18 mouse cellular contexts compared by ENCODE assay signal in genomic region chr6:115125358-115125720, GRCm38 (mm10). TPM values are rescaled to one million over a fixed set of nuclear protein-coding genes. Genes with fewer than 3 reads are reported as not detected.
DNase-seq lines count a peak whose midpoint lies in the region; ATAC-seq lines count a peak whose summit lies in the region.
"Had no signal": no experiment of that assay in that cellular context is flagged by ENCODE, and none has a peak within 500 bp of the region (broad histone marks: within the 10 kb centered on the region; RNA-seq: fewer than 3 reads in every experiment).

No protein-coding gene starts in this region.

- peak overlapping the region; percentile 88 for H3K27ac ChIP-seq in forebrain, embryonic 14.5 days (ENCODE audit: low read depth, low read length)
- peak overlapping the region; percentile 87 for H3K27ac ChIP-seq in hindbrain, embryonic 13.5 days
- peak overlapping the region; percentile 66 for H3K27ac ChIP-seq in midbrain, embryonic 14.5 days (replicated peaks; ENCODE audit: low read depth, low read length)
- no peak overlapping the region for H3K27ac ChIP-seq in kidney, embryonic 14.5 days (ENCODE audit: low read depth, low read length)
- H3K27ac ChIP-seq: intestine, embryonic 15.5 days; kidney, embryonic 15.5 days; limb, embryonic 15.5 days; liver, embryonic 15.5 days; stomach, postnatal 0 days had no signal

- no peak for ATAC-seq in forebrain, embryonic 14.5 days
- no peak for ATAC-seq in hindbrain, embryonic 13.5 days (ENCODE audit: low FRiP score)
- ATAC-seq in midbrain, embryonic 14.5 days (ENCODE audit: low FRiP score, low TSS enrichment) = no peak
- no peak for ATAC-seq in kidney, embryonic 14.5 days (ENCODE audit: low FRiP score, low TSS enrichment)
- ATAC-seq: intestine, embryonic 15.5 days; lung, postnatal 0 days had no signal

- DNase-seq in heart, adult 11 months = peak; percentile 9
- DNase-seq in heart, adult 8-10 months (ENCODE audit: low spot score) = no peak
- peak; percentile 59 for DNase-seq in forebrain, embryonic 14.5 days (ENCODE audit: low spot score)
- DNase-seq in midbrain, embryonic 14.5 days = no peak
- DNase-seq in adipocyte (ENCODE audit: low spot score) = no peak
- DNase-seq in right cerebral cortex, postnatal 10 days (ENCODE audit: low spot score in 2 of 2) = no peak
- DNase-seq: kidney, postnatal 4 days had no signal

- H3K4me1 ChIP-seq in forebrain, embryonic 14.5 days (ENCODE audit: control insufficient read depth, insufficient read depth, low read length) = peaks cover 44% of the 10 kb centered on the region
- H3K4me1 ChIP-seq in hindbrain, embryonic 13.5 days (replicated peaks) = peaks cover 56% of the 10 kb centered on the region
- peaks cover 47% of the 10 kb centered on the region for H3K4me1 ChIP-seq in midbrain, embryonic 14.5 days (ENCODE audit: control insufficient read depth, insufficient read depth, low read length)
- no peaks in the 10 kb centered on the region for H3K4me1 ChIP-seq in kidney, embryonic 14.5 days (ENCODE audit: control insufficient read depth, insufficient read depth, low read length)
- H3K4me1 ChIP-seq: intestine, embryonic 15.5 days; kidney, embryonic 15.5 days; liver, embryonic 15.5 days had no signal

- no peak overlapping the region for H3K4me3 ChIP-seq in forebrain, embryonic 14.5 days (ENCODE audit: low read depth, low read length)
- H3K4me3 ChIP-seq in hindbrain, embryonic 13.5 days = no peak overlapping the region
- H3K4me3 ChIP-seq in midbrain, embryonic 14.5 days (replicated peaks; ENCODE audit: low read depth, low read length) = no peak overlapping the region
- H3K4me3 ChIP-seq in kidney, embryonic 14.5 days (ENCODE audit: low read length) = no peak overlapping the region
- H3K4me3 ChIP-seq: intestine, embryonic 15.5 days; kidney, embryonic 15.5 days; limb, embryonic 15.5 days; liver, embryonic 15.5 days had no signal

- H3K9ac ChIP-seq in forebrain, embryonic 14.5 days (ENCODE audit: low read length) = no peak overlapping the region
- H3K9ac ChIP-seq in hindbrain, embryonic 13.5 days = no peak overlapping the region
- no peak overlapping the region for H3K9ac ChIP-seq in midbrain, embryonic 14.5 days (replicated peaks; ENCODE audit: low read length)
- no peak overlapping the region for H3K9ac ChIP-seq in kidney, embryonic 14.5 days (ENCODE audit: low read depth, low read length)
- H3K9ac ChIP-seq: intestine, embryonic 15.5 days; kidney, embryonic 15.5 days; limb, embryonic 15.5 days; liver, embryonic 15.5 days had no signal

- H3K27me3 ChIP-seq in forebrain, embryonic 14.5 days (replicated peaks; ENCODE audit: control insufficient read depth, insufficient read depth, low read length) = no peaks in the 10 kb centered on the region
- no peaks in the 10 kb centered on the region for H3K27me3 ChIP-seq in hindbrain, embryonic 13.5 days
- no peaks in the 10 kb centered on the region for H3K27me3 ChIP-seq in midbrain, embryonic 14.5 days (ENCODE audit: control insufficient read depth, insufficient read depth, low read length)
- no peaks in the 10 kb centered on the region for H3K27me3 ChIP-seq in kidney, embryonic 14.5 days (ENCODE audit: control insufficient read depth, insufficient read depth, low read length)
- H3K27me3 ChIP-seq: CH12.LX; intestine, embryonic 15.5 days; limb, embryonic 15.5 days; liver, embryonic 15.5 days had no signal

- no peaks in the 10 kb centered on the region for H3K9me3 ChIP-seq in forebrain, embryonic 14.5 days (replicated peaks; ENCODE audit: control insufficient read depth, low read length)
- no peaks in the 10 kb centered on the region for H3K9me3 ChIP-seq in hindbrain, embryonic 13.5 days
- H3K9me3 ChIP-seq in midbrain, embryonic 14.5 days (ENCODE audit: control insufficient read depth, low read length) = no peaks in the 10 kb centered on the region
- H3K9me3 ChIP-seq in kidney, embryonic 14.5 days (ENCODE audit: control insufficient read depth, low read length) = no peaks in the 10 kb centered on the region
- H3K9me3 ChIP-seq: intestine, embryonic 15.5 days; kidney, embryonic 15.5 days; limb, embryonic 15.5 days; liver, embryonic 15.5 days had no signal

- no peak overlapping the region for H3K4me2 ChIP-seq in forebrain, embryonic 14.5 days (ENCODE audit: low read length)
- no peak overlapping the region for H3K4me2 ChIP-seq in hindbrain, embryonic 13.5 days
- no peak overlapping the region for H3K4me2 ChIP-seq in midbrain, embryonic 14.5 days (ENCODE audit: low read length)
- no peak overlapping the region for H3K4me2 ChIP-seq in kidney, embryonic 14.5 days (replicated peaks; ENCODE audit: low read depth, low read length)
- H3K4me2 ChIP-seq: intestine, embryonic 15.5 days; kidney, embryonic 15.5 days; limb, embryonic 15.5 days; liver, embryonic 15.5 days had no signal

- 52% methylated on average over 1 of the region's 1 CpGs for WGBS in forebrain, embryonic 14.5 days
- WGBS in hindbrain, embryonic 13.5 days = 76% methylated on average over 1 of the region's 1 CpGs
- 64% methylated on average over 1 of the region's 1 CpGs for WGBS in midbrain, embryonic 14.5 days
- 92% methylated on average over 1 of the region's 1 CpGs for WGBS in kidney, embryonic 14.5 days

- no peaks in the 10 kb centered on the region for H3K36me3 ChIP-seq in forebrain, embryonic 14.5 days (ENCODE audit: control insufficient read depth, insufficient read depth, low read length)
- H3K36me3 ChIP-seq in hindbrain, embryonic 13.5 days = no peaks in the 10 kb centered on the region
- H3K36me3 ChIP-seq in midbrain, embryonic 14.5 days (ENCODE audit: control insufficient read depth, insufficient read depth, low read length) = no peaks in the 10 kb centered on the region
- H3K36me3 ChIP-seq in kidney, embryonic 14.5 days (ENCODE audit: control insufficient read depth, insufficient read depth, low read length) = no peaks in the 10 kb centered on the region
- H3K36me3 ChIP-seq: intestine, embryonic 15.5 days; kidney, embryonic 15.5 days; limb, embryonic 15.5 days; liver, embryonic 15.5 days had no signal

RNA-seq across cellular contexts. Expression of gene Syn2, which starts 9.4 kb away (rescaled TPM):
- 1 to 10 TPM; 3.5 to 6.2 (median 4.6) TPM for total RNA-seq in heart, adult 8-10 months (2022)
- polyA plus RNA-seq in forebrain, embryonic 14.5 days (2014; fragmentation: Nextera tagmentation; extraction: Ambion mirVana) = 23.3 and 31.6 TPM in 2 replicates
- polyA plus RNA-seq in hindbrain, embryonic 13.5 days (2015; fragmentation: Nextera tagmentation; extraction: Ambion mirVana) = 26.6 and 27.0 TPM in 2 replicates
- 39.9 and 44.2 TPM in 2 replicates for polyA plus RNA-seq in midbrain, embryonic 14.5 days (2014; fragmentation: Nextera tagmentation; extraction: Ambion mirVana)
- polyA plus RNA-seq in kidney, embryonic 14.5 days (2014; fragmentation: Nextera tagmentation; extraction: Ambion mirVana) = 0.66 and 0.89 TPM in 2 replicates
- total RNA-seq: megakaryocyte progenitor cell, adult 5-6 weeks; MEL had no signal

Comparison
In these comparisons a context has a peak if more than half of its experiments do, and no peak if none do; other contexts are left out.
1. DNase-seq: peak in heart, adult 11 months (single experiment) and forebrain, embryonic 14.5 days (single experiment); none in heart, adult 8-10 months (single experiment), midbrain, embryonic 14.5 days (single experiment), adipocyte (single experiment) and right cerebral cortex, postnatal 10 days (0 of 2).
2. RNA of gene Syn2, which starts 9.4 kb away (polyA plus RNA-seq): 39.9 to 44.2 TPM in midbrain, embryonic 14.5 days, 26.6 to 27.0 TPM in hindbrain, embryonic 13.5 days and 23.3 to 31.6 TPM in forebrain, embryonic 14.5 days; 0.66 to 0.89 TPM in kidney, embryonic 14.5 days; every median in the first group is over 10 times any median in the second.